Mouse (Mus musculus): ENCODE data around the gene Psd. TPM values are rescaled to one million over a fixed set of nuclear protein-coding genes. Genes with fewer than 3 reads are reported as not detected.

Gene Psd
- polyA plus RNA-seq, 1 experiment from 2014 or later = 7.1 TPM

- H3K27ac ChIP-seq = no peak overlapping the region
- H3K4me3 ChIP-seq (replicated peaks) = peak overlapping the region; percentile 55
- DNase-seq (peak; percentile 3), ATAC-seq (ENCODE audit: low read depth) (no peak)
- H3K27me3 ChIP-seq = peaks cover 97% of the 10 kb centered on the region
- peak overlapping the region; percentile 93 for H3K4me2 ChIP-seq
- no peaks in the 10 kb centered on the region for H3K9me3 ChIP-seq (replicated peaks)
- H3K36me3 ChIP-seq = peaks cover 3% of the 10 kb centered on the region
- WGBS (ENCODE audit: insufficient replicate concordance) = 1% methylated on average over 47 of the region's 48 CpGs
- H3K4me1 ChIP-seq (replicated peaks) = peaks cover 70% of the 10 kb centered on the region
- peak overlapping the region; percentile 47 for H3K9ac ChIP-seq
Observed at GRCm38 (mm10) chr19:46317546-46317885, 9.4 kb downstream of the Psd start.

DNA sequence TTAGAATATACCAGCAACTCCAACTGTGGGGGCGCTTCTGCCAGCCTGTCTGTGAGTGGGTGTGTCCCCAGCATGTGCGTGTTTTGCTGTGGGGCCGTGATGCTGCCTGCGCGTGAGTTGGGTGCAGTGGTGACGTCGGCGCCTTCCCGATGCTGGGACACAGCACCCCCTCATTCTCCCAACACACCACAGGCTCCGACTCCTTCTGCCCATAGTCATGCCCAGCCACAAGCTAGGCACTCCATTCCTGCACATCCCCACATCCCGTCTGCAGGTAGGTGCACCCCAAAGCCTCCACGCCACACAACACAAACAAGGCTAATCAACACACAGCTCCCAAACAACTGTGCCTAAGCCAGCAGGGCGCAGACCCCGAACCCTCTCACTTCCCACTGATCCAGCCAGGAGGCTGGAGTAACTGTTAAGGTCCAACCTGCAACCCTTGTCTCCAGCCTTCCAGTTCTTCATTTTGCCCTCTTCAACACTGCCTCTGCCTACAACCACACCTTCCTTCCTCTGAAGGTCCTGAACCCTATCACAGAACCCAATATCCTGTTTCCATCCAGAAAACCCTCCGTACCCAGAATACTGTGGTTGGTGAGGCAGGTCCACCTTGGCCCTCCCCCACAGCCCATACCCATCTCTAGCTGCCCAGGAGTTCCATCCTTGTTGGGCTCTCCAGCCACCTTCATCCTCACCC lies 10.0 kb downstream of the Psd start:
- WGBS (ENCODE audit: insufficient replicate concordance) = 36% methylated on average over 15 of the region's 15 CpGs
- Histone ChIP-seq H3K36me3 (peaks cover 7% of the 10 kb centered on the region), H3K4me3 (replicated peaks) (peak overlapping the region; percentile 55), H3K9me3 (replicated peaks) (no peaks in the 10 kb centered on the region), H3K27me3 (peaks cover 92% of the 10 kb centered on the region), H3K4me2 (peak overlapping the region; percentile 93), H3K4me1 (replicated peaks) (peaks cover 75% of the 10 kb centered on the region), H3K9ac (peak overlapping the region; percentile 77), H3K27ac (no peak overlapping the region)
- DNase-seq (peak; percentile 0), ATAC-seq (ENCODE audit: low read depth) (no peak)

- peak; percentile 0 for DNase-seq
- peak; percentile 24 for ATAC-seq (ENCODE audit: low read depth)
- Histone ChIP-seq H3K9ac (peak overlapping the region; percentile 77), H3K4me1 (replicated peaks) (peaks cover 77% of the 10 kb centered on the region), H3K27me3 (peaks cover 82% of the 10 kb centered on the region), H3K27ac (peak overlapping the region; percentile 98), H3K4me3 (replicated peaks) (peak overlapping the region; percentile 56), H3K36me3 (peaks cover 18% of the 10 kb centered on the region), H3K4me2 (peak overlapping the region; percentile 93), H3K9me3 (replicated peaks) (no peaks in the 10 kb centered on the region)
- WGBS (ENCODE audit: insufficient replicate concordance) = 47% methylated on average over 12 of the region's 12 CpGs
Observed at GRCm38 (mm10) chr19:46315752-46316610, 11.0 kb downstream of the Psd start.

DNA sequence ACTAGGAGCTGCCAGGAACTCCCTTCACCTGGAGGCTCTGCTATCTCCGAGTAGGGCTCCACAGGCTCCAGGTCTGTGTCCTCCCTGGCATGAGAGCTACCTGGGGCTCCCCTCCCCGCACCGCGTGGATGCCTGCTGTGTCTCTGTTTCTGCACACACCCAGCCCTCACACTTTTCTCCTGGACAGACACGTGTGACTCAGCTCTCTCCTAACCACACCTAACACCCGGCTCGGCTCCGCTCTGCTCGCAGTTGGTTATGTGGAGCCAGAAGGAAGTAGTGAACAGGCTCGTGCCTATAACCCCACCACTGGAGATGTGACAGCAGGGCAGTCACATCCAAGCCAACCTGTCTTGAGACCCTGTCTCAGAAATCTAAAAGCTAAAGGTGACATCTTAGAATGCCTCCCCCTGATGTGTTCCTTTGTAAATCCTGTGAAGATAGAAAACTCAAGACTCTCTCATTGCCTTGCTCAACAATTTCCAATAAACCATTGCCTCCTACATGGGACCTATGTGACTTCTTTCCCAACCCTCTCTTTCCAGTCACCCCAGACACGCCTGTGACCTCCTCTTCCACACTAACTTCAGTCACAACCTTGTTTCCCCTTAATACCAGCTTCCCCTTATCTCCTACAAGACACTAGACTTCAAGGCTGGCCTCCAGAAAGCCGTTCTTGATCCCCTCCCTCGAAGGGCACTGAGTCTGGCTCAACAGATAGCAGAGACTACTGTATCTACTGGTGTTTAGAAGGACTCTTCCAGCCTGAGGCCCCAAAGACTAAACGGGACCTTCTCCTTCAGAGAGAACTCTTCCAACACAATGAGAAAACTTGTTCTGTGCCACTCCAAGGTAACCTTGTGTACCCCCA lies 11.8 kb downstream of the Psd start:
- DNase-seq = peak; percentile 80
- H3K4me2 ChIP-seq = peak overlapping the region; percentile 93
- peaks cover 26% of the 10 kb centered on the region for H3K36me3 ChIP-seq
- H3K27ac ChIP-seq = peak overlapping the region; percentile 98
- peak; percentile 89 for ATAC-seq (ENCODE audit: low read depth)
- WGBS (ENCODE audit: insufficient replicate concordance) = 6% methylated on average over 14 of the region's 14 CpGs
- H3K4me3 ChIP-seq (replicated peaks) = peak overlapping the region; percentile 56
- peaks cover 77% of the 10 kb centered on the region for H3K27me3 ChIP-seq
- peaks cover 77% of the 10 kb centered on the region for H3K4me1 ChIP-seq (replicated peaks)
- peak overlapping the region; percentile 77 for H3K9ac ChIP-seq
- no peaks in the 10 kb centered on the region for H3K9me3 ChIP-seq (replicated peaks)

DNA sequence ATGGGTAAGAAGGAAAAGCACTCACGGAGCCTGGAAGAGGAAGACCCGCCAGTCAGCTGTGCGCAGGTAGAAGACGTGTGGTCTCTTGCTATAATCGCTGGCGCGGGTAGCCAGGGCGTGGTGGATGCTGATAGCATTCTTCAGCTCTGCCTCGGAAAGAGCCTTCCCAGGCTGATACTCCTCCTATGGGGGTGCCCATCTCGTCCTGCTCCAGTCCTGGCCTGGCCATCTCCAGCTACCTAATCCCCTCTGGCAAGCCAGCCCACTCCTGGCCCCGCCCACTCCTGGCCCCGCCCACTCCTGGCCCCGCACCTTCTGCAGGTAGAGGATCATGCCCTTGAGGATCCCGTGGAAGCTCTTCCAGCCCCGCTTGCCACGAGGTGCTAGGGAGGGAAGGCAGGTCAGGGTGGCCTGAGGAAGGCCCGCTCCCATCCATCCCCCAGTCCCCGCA lies 12.8 kb downstream of the Psd start:
- H3K9me3 ChIP-seq (replicated peaks) = no peaks in the 10 kb centered on the region
- peaks cover 33% of the 10 kb centered on the region for H3K36me3 ChIP-seq
- 11% methylated on average over 18 of the region's 18 CpGs for WGBS (ENCODE audit: insufficient replicate concordance)
- H3K4me2 ChIP-seq = peak overlapping the region; percentile 93
- peaks cover 68% of the 10 kb centered on the region for H3K27me3 ChIP-seq
- DNase-seq (peak; percentile 75), ATAC-seq (ENCODE audit: low read depth) (peak; percentile 59)
- H3K27ac ChIP-seq = peak overlapping the region; percentile 98
- peak overlapping the region; percentile 56 for H3K4me3 ChIP-seq (replicated peaks)
- H3K9ac ChIP-seq = peak overlapping the region; percentile 77
- H3K4me1 ChIP-seq (replicated peaks) = peaks cover 82% of the 10 kb centered on the region

- no peak for DNase-seq
- Histone ChIP-seq H3K4me1 (replicated peaks) (peaks cover 82% of the 10 kb centered on the region), H3K9me3 (replicated peaks) (no peaks in the 10 kb centered on the region), H3K9ac (peak overlapping the region; percentile 77), H3K36me3 (peaks cover 33% of the 10 kb centered on the region), H3K27me3 (peaks cover 65% of the 10 kb centered on the region), H3K4me2 (peak overlapping the region; percentile 93), H3K4me3 (replicated peaks) (peak overlapping the region; percentile 56), H3K27ac (peak overlapping the region; percentile 98)
- WGBS (ENCODE audit: insufficient replicate concordance) = 69% methylated on average over 6 of the region's 6 CpGs
- ATAC-seq (ENCODE audit: low read depth) = no peak
Observed at GRCm38 (mm10) chr19:46313591-46313990, 13.4 kb downstream of the Psd start.

- peaks cover 33% of the 10 kb centered on the region for H3K36me3 ChIP-seq
- peak overlapping the region; percentile 77 for H3K9ac ChIP-seq
- peaks cover 65% of the 10 kb centered on the region for H3K27me3 ChIP-seq
- WGBS (ENCODE audit: insufficient replicate concordance) = 87% methylated on average over 9 of the region's 9 CpGs
- peak overlapping the region; percentile 98 for H3K27ac ChIP-seq
- H3K4me1 ChIP-seq (replicated peaks) = peaks cover 82% of the 10 kb centered on the region
- peak overlapping the region; percentile 93 for H3K4me2 ChIP-seq
- H3K9me3 ChIP-seq (replicated peaks) = no peaks in the 10 kb centered on the region
- no peak for DNase-seq
- peak overlapping the region; percentile 56 for H3K4me3 ChIP-seq (replicated peaks)
- ATAC-seq (ENCODE audit: low read depth) = no peak
Observed at GRCm38 (mm10) chr19:46313116-46313515, 13.8 kb downstream of the Psd start.

DNA sequence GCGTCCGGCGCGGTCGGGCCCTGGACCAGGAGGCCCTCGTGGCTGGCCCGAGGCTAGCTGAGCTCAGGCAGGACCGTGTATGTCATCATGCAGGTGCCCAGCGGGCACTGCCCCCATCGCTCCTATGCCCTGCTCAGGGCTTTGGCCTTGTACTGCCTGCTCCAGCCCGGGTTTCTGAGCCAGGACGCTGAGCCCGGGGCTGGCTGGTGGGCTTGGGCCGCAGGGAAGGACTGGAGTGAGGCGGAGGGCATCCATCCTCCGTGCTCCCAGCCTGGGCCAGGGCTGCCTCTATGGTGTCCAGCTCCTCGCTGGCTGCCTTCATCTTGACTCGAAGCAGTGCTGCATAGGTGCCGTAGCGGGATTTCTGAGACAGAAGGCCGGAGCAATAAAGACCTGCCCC lies 14.4 kb downstream of the Psd start:
- no peaks in the 10 kb centered on the region for H3K9me3 ChIP-seq (replicated peaks)
- peak overlapping the region; percentile 77; the same call in 1 of the 2 replicates for H3K9ac ChIP-seq
- DNase-seq (no peak), ATAC-seq (ENCODE audit: low read depth) (no peak)
- WGBS (ENCODE audit: insufficient replicate concordance) = 89% methylated on average over 21 of the region's 21 CpGs
- peak overlapping the region; percentile 93 for H3K4me2 ChIP-seq
- peaks cover 65% of the 10 kb centered on the region for H3K27me3 ChIP-seq
- peak overlapping the region; percentile 98 for H3K27ac ChIP-seq
- H3K4me1 ChIP-seq (replicated peaks) = peaks cover 76% of the 10 kb centered on the region
- peaks cover 37% of the 10 kb centered on the region for H3K36me3 ChIP-seq
- peak overlapping the region; percentile 56; the same call in 1 of the 2 replicates for H3K4me3 ChIP-seq (replicated peaks)

DNA sequence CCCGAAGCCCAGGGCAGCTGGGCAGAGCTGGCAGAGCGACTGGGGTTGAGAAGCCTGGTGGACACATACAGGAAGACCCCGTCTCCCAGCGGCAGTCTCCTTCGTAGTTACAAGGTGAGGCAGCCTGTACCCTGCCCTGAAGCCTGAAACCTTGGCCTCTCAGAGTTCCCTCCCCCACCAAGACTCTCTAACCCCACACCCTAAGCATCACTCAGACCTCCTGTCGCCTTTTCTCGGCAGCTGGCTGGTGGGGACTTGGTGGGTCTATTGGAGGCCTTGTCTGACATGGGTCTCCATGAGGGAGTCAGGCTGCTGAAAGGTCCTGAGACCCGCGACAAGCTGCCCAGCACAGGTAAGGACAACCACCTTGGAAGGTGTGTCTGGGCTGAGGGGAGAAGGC lies 15.6 kb downstream of the Psd start:
- H3K27ac ChIP-seq = no peak overlapping the region
- WGBS (ENCODE audit: insufficient replicate concordance) = 92% methylated on average over 9 of the region's 9 CpGs
- ATAC-seq (ENCODE audit: low read depth) (no peak), DNase-seq (no peak)
- H3K4me3 ChIP-seq (replicated peaks) = no peak overlapping the region
- H3K9me3 ChIP-seq (replicated peaks) = no peaks in the 10 kb centered on the region
- peaks cover 72% of the 10 kb centered on the region for H3K4me1 ChIP-seq (replicated peaks)
- peaks cover 41% of the 10 kb centered on the region for H3K36me3 ChIP-seq
- no peak overlapping the region for H3K9ac ChIP-seq
- no peak overlapping the region for H3K4me2 ChIP-seq
- peaks cover 58% of the 10 kb centered on the region for H3K27me3 ChIP-seq

DNA sequence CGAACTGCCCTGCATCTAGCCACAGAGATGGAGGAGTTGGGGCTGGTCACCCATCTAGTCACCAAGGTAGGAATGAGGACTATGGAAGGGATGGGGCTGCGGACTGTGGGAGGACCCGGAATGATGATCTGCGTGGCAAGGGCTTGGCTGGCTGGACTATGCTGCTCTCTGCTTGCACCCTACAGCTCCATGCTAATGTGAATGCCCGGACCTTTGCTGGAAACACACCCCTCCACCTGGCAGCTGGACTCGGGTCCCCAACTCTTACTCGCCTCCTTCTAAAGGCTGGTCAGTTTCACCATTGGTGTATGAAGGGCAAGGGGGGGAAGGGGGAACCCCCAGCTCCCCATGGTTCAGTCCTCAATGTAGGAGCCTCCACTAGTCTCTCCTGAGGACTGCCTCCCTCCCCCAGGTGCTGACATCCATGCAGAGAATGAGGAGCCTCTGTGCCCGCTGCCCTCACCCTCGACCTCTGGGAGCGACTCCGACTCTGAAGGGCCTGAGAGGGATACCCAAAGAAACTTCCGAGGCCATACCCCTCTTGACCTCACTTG lies 16.6 kb downstream of the Psd start:
- WGBS (ENCODE audit: insufficient replicate concordance) = 83% methylated on average over 12 of the region's 12 CpGs
- ATAC-seq (ENCODE audit: low read depth) (no peak), DNase-seq (peak; percentile 0)
- peaks cover 48% of the 10 kb centered on the region for H3K27me3 ChIP-seq
- peaks cover 41% of the 10 kb centered on the region for H3K36me3 ChIP-seq
- peaks cover 70% of the 10 kb centered on the region for H3K4me1 ChIP-seq (replicated peaks)
- no peaks in the 10 kb centered on the region for H3K9me3 ChIP-seq (replicated peaks)
- H3K4me3 ChIP-seq (replicated peaks) = no peak overlapping the region
- no peak overlapping the region for H3K27ac ChIP-seq
- H3K9ac ChIP-seq = no peak overlapping the region
- no peak overlapping the region for H3K4me2 ChIP-seq
